Mouse (Mus musculus): ENCODE results near the gene Ell.

GRCm38 (mm10) chr8:70502540-70502939, 36.7 kb upstream of the Ell start:
- TF ChIP-seq POLR2A (IDR thresholded peaks at IDR 0.05; ENCODE audit: low read depth, low read length) (no peak), CTCF (IDR thresholded peaks at IDR 0.05; ENCODE audit: borderline replicate concordance, insufficient read depth, low read length) (no peak)

All from embryonic fibroblast, embryonic 13.5 days (primary cell).